8 mouse cellular contexts compared by ENCODE assay signal in the genomic region with DNA sequence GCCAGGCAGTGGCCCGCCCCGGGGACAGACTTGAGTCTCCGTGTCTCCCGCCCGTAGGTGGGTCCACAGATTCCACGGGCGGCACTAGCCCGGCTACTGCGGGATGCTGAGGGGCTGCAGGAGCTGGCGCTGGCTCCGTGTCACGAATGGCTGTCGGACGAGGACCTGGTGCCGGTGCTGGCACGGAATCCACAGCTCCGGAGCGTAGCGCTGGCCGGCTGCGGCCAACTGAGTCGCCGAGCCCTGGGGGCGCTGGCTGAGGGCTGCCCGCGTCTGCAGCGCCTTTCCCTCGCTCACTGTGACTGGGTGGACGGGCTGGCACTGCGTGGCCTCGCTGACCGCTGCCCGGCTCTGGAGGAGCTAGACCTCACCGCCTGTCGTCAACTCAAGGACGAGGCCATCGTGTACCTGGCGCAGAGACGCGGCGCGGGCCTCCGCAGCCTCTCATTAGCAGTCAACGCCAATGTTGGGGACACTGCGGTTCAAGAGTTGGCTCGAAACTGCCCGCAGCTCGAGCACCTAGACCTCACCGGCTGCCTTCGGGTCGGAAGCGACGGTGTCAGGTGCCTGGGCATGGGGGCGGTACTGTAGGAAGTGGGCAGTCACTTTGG. TPM values are rescaled to one million over a fixed set of nuclear protein-coding genes. Genes with fewer than 3 reads are reported as not detected.
DNase-seq lines count a peak whose midpoint lies in the region; ATAC-seq lines count a peak whose summit lies in the region.

No protein-coding gene starts in this region.

- peak overlapping the region; percentile 90 for H3K27ac ChIP-seq in neural tube, embryonic 11.5 days (ENCODE audit: low read depth, low read length)
- peak overlapping the region; percentile 90 for H3K27ac ChIP-seq in liver, embryonic 12.5 days
- H3K27ac ChIP-seq in stomach, embryonic 16.5 days (ENCODE audit: low read length): peak overlapping the region; percentile 84

- peak; percentile 4; the same call in 1 of the 2 replicates for ATAC-seq in neural tube, embryonic 11.5 days (ENCODE audit: insufficient read depth, low FRiP score, low TSS enrichment)
- ATAC-seq in liver, embryonic 12.5 days: no peak
- ATAC-seq in stomach, embryonic 16.5 days (ENCODE audit: insufficient read depth, low FRiP score): no peak

- DNase-seq in adrenal gland, postnatal 14 days: peak; percentile 48
- no peak for DNase-seq in adrenal gland, postnatal 4 days (ENCODE audit: low spot score in 2 of 2)
- no peak for DNase-seq in neural tube, embryonic 11.5 days (ENCODE audit: low spot score)
- DNase-seq in neural tube, embryonic 10.5 days (ENCODE audit: extremely low spot score, low spot score): no peak
- DNase-seq in heart, postnatal 14 days: peak; percentile 37 to 39
- DNase-seq in ovary, adult 18-20 months (ENCODE audit: low spot score): no peak

- H3K36me3 ChIP-seq in neural tube, embryonic 11.5 days (ENCODE audit: control insufficient read depth, insufficient read depth, low read length): peaks cover 2% of the 10 kb centered on the region; the same call in 1 of the 2 replicates
- H3K36me3 ChIP-seq in liver, embryonic 12.5 days: peaks cover 27% of the 10 kb centered on the region
- 0 out of 2 replicates have a peak, but pooled peaks cover 5% of the 10 kb centered on the region for H3K36me3 ChIP-seq in stomach, embryonic 16.5 days (ENCODE audit: control insufficient read depth, insufficient read depth, low read length)

- H3K4me2 ChIP-seq in neural tube, embryonic 11.5 days (ENCODE audit: low read depth): peak overlapping the region; percentile 100
- peak overlapping the region; percentile 100 for H3K4me2 ChIP-seq in liver, embryonic 12.5 days
- peak overlapping the region; percentile 100 for H3K4me2 ChIP-seq in stomach, embryonic 16.5 days (ENCODE audit: low read depth, low read length)

- 1% methylated on average over 54 of the region's 54 CpGs for WGBS in neural tube, embryonic 11.5 days
- WGBS in liver, embryonic 12.5 days (ENCODE audit: insufficient replicate concordance): 5% methylated on average over 54 of the region's 54 CpGs
- 3% methylated on average over 54 of the region's 54 CpGs for WGBS in stomach, embryonic 16.5 days

- no peaks in the 10 kb centered on the region for H3K9me3 ChIP-seq in neural tube, embryonic 11.5 days (ENCODE audit: control insufficient read depth, low read length)
- no peaks in the 10 kb centered on the region for H3K9me3 ChIP-seq in liver, embryonic 12.5 days (replicated peaks)
- H3K9me3 ChIP-seq in stomach, embryonic 16.5 days (replicated peaks; ENCODE audit: control insufficient read depth, low read length): no peaks in the 10 kb centered on the region

- H3K27me3 ChIP-seq in neural tube, embryonic 11.5 days (ENCODE audit: control insufficient read depth, insufficient read depth, low read length): peaks cover 25% of the 10 kb centered on the region
- H3K27me3 ChIP-seq in liver, embryonic 12.5 days (replicated peaks): peaks cover 43% of the 10 kb centered on the region
- peaks cover 22% of the 10 kb centered on the region for H3K27me3 ChIP-seq in stomach, embryonic 16.5 days (ENCODE audit: control insufficient read depth, insufficient read depth, low read length)

- H3K4me1 ChIP-seq in neural tube, embryonic 11.5 days (ENCODE audit: control insufficient read depth, insufficient read depth, low read length): peaks cover 20% of the 10 kb centered on the region
- H3K4me1 ChIP-seq in liver, embryonic 12.5 days: peaks cover 42% of the 10 kb centered on the region
- peaks cover 25% of the 10 kb centered on the region for H3K4me1 ChIP-seq in stomach, embryonic 16.5 days (ENCODE audit: control insufficient read depth, insufficient read depth, low read length)

- intact Hi-C loops in heart, postnatal 14 days (cut with DNase I): no loop called here

- peak overlapping the region; percentile 73 for H3K4me3 ChIP-seq in neural tube, embryonic 11.5 days (ENCODE audit: low read depth, low read length)
- H3K4me3 ChIP-seq in liver, embryonic 12.5 days: peak overlapping the region; percentile 78
- peak overlapping the region; percentile 58 for H3K4me3 ChIP-seq in stomach, embryonic 16.5 days (replicated peaks; ENCODE audit: low read length)

- peak overlapping the region; percentile 69 for H3K9ac ChIP-seq in neural tube, embryonic 11.5 days (ENCODE audit: low read length)
- H3K9ac ChIP-seq in liver, embryonic 12.5 days: peak overlapping the region; percentile 82
- peak overlapping the region; percentile 76 for H3K9ac ChIP-seq in stomach, embryonic 16.5 days (ENCODE audit: low read length)

RNA-seq across cellular contexts. Expression of gene Fbxl15, which starts 1.2 kb away (rescaled TPM):
- total RNA-seq in adrenal gland, postnatal 14 days (2021): 8.2 and 8.7 TPM in 2 replicates
- total RNA-seq in adrenal gland, postnatal 4 days (2021): 10 to 100 TPM in 1 of 2 experiments, 1 to 10 TPM in 1; 9.6 to 10.4 TPM
- polyA plus RNA-seq in neural tube, embryonic 11.5 days (2014; fragmentation: Nextera tagmentation; extraction: Ambion mirVana): 22.0 and 24.5 TPM in 2 replicates
- total RNA-seq in heart, postnatal 14 days (2021): 1 to 10 TPM; 5.5 to 6.9 TPM
- polyA plus RNA-seq in liver, embryonic 12.5 days (2016; fragmentation: Nextera tagmentation; extraction: Ambion mirVana): 13.4 and 13.5 TPM in 2 replicates
- polyA plus RNA-seq in stomach, embryonic 16.5 days (2015; fragmentation: Nextera tagmentation; extraction: Ambion mirVana): 14.1 and 16.0 TPM in 2 replicates

RNA-seq across cellular contexts. Expression of gene Psd, which starts 2.2 kb away (rescaled TPM):
- 6.0 and 9.3 TPM in 2 replicates for total RNA-seq in adrenal gland, postnatal 14 days (2021)
- 10 to 100 TPM; 19.0 to 22.6 TPM for total RNA-seq in adrenal gland, postnatal 4 days (2021)
- polyA plus RNA-seq in neural tube, embryonic 11.5 days (2014; fragmentation: Nextera tagmentation; extraction: Ambion mirVana): 10.9 and 12.7 TPM in 2 replicates
- 1 to 10 TPM; 1.7 to 1.9 TPM for total RNA-seq in heart, postnatal 14 days (2021)
- 10.7 and 11.3 TPM in 2 replicates for polyA plus RNA-seq in liver, embryonic 12.5 days (2016; fragmentation: Nextera tagmentation; extraction: Ambion mirVana)
- polyA plus RNA-seq in stomach, embryonic 16.5 days (2015; fragmentation: Nextera tagmentation; extraction: Ambion mirVana): 22.1 and 23.0 TPM in 2 replicates

RNA-seq across cellular contexts. Expression of gene Cuedc2, which starts 9.4 kb away (rescaled TPM):
- 71.8 and 77.5 TPM in 2 replicates for total RNA-seq in adrenal gland, postnatal 14 days (2021)
- 100 to 1,000 TPM; 106 to 112 TPM for total RNA-seq in adrenal gland, postnatal 4 days (2021)
- polyA plus RNA-seq in neural tube, embryonic 11.5 days (2014; fragmentation: Nextera tagmentation; extraction: Ambion mirVana): 263 and 274 TPM in 2 replicates
- 10 to 100 TPM; 88.0 to 89.6 TPM for total RNA-seq in heart, postnatal 14 days (2021)
- 97.6 and 99.1 TPM in 2 replicates for polyA plus RNA-seq in liver, embryonic 12.5 days (2016; fragmentation: Nextera tagmentation; extraction: Ambion mirVana)
- polyA plus RNA-seq in stomach, embryonic 16.5 days (2015; fragmentation: Nextera tagmentation; extraction: Ambion mirVana): 131 and 133 TPM in 2 replicates

RNA-seq across cellular contexts. Expression of gene Mfsd13a, which starts 11.8 kb away (rescaled TPM):
- total RNA-seq in adrenal gland, postnatal 14 days (2021): 5.1 and 5.4 TPM in 2 replicates
- total RNA-seq in adrenal gland, postnatal 4 days (2021): 1 to 10 TPM; 4.8 to 5.7 TPM
- 6.8 and 7.3 TPM in 2 replicates for polyA plus RNA-seq in neural tube, embryonic 11.5 days (2014; fragmentation: Nextera tagmentation; extraction: Ambion mirVana)
- total RNA-seq in heart, postnatal 14 days (2021): 1 to 10 TPM; 2.9 to 3.6 TPM
- 13.2 and 14.5 TPM in 2 replicates for polyA plus RNA-seq in liver, embryonic 12.5 days (2016; fragmentation: Nextera tagmentation; extraction: Ambion mirVana)
- polyA plus RNA-seq in stomach, embryonic 16.5 days (2015; fragmentation: Nextera tagmentation; extraction: Ambion mirVana): 13.8 and 16.8 TPM in 2 replicates

RNA-seq across cellular contexts. Expression of gene 2310034G01Rik, which starts 21.0 kb away (rescaled TPM):
- total RNA-seq in adrenal gland, postnatal 14 days (2021): 0.38 and 0.74 TPM in 2 replicates
- 1 to 10 TPM in 1 of 2 experiments, under 1 TPM in 1; 0.73 to 1.6 TPM for total RNA-seq in adrenal gland, postnatal 4 days (2021)
- polyA plus RNA-seq in neural tube, embryonic 11.5 days (2014; fragmentation: Nextera tagmentation; extraction: Ambion mirVana): 1.2 and 2.4 TPM in 2 replicates
- under 1 TPM; 0.22 to 0.48 TPM for total RNA-seq in heart, postnatal 14 days (2021)
- 0.37 and 0.41 TPM in 2 replicates for polyA plus RNA-seq in liver, embryonic 12.5 days (2016; fragmentation: Nextera tagmentation; extraction: Ambion mirVana)
- polyA plus RNA-seq in stomach, embryonic 16.5 days (2015; fragmentation: Nextera tagmentation; extraction: Ambion mirVana): 1.7 and 1.8 TPM in 2 replicates

Comparison
In these comparisons a context has a peak if more than half of its experiments do, and no peak if none do; other contexts are left out.
1. DNase-seq: peak in adrenal gland, postnatal 14 days (single experiment) and heart, postnatal 14 days (2 of 2); none in adrenal gland, postnatal 4 days (0 of 2), neural tube, embryonic 11.5 days (single experiment), neural tube, embryonic 10.5 days (single experiment) and ovary, adult 18-20 months (single experiment).
2. Peak in every context shown above with its lines, with median percentiles within 50 percentile points of each other: H3K27ac ChIP-seq, H3K4me2 ChIP-seq, H3K4me3 ChIP-seq and H3K9ac ChIP-seq.